Mouse (Mus musculus) E14TG2a.4 (cell line): ENCODE data around the gene Thsd4.

Experiments
- CTCF ChIP-seq: conservative IDR thresholded peaks from 2 replicates; pipeline ENCODE4 v1.5.1; 2014; ENCODE audit warnings: low read length
- NANOG ChIP-seq: IDR thresholded peaks from 2 replicates; pipeline ENCODE4 v1.6.1; 2014; ENCODE audit warnings: borderline replicate concordance, low read length, mixed read lengths
- POU5F1 ChIP-seq: IDR thresholded peaks from 2 replicates; pipeline ENCODE4 v1.6.1; 2014; ENCODE audit warnings: low read length, borderline replicate concordance

DNA sequence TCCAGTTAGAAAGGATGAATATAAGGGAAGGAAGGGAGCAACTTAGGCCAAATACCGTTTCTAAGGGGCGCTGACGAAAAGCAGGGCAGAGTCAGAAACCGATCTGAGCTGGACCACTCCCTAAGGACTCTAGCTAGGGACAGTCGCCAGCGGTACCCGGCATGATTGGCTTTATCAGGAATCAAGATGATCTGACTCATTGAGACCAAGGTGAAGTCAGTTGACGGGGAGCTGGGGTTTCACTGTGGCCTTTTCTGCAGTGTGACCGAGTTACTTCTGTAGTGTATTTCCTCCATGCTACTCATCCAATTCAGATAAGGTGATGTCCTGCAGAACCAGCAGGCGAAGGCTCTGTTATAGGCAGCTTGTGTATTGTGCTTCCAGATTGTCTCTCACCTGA lies 556.8 kb downstream of the Thsd4 start:
- TF ChIP-seq CTCF, result no peak
- TF ChIP-seq POU5F1, result no peak
- TF ChIP-seq NANOG, result no peak
